Mouse (Mus musculus) CH12.LX (cell line): ENCODE results near the gene Ern1.

Source experiments
- CTCF ChIP-seq, 2 experiments: IDR thresholded peaks in 1 of 2; conservative IDR thresholded peaks in 1 of 2; 2 replicates each; pipeline ENCODE4 v1.5.1; 2011 to 2012; ENCODE audit warnings: low read depth in 2 of 2, low read length in 2 of 2, improper control_type of control experiment in 1 of 2, inconsistent platforms in 1 of 2, mild to moderate bottlenecking in 1 of 2, moderate library complexity in 1 of 2
- EP300 ChIP-seq: IDR thresholded peaks from 2 replicates; pipeline ENCODE4 v1.6.1; 2011; ENCODE audit warnings: low read length, improper control_type of control experiment
- HCFC1 ChIP-seq: IDR thresholded peaks from 2 replicates; pipeline ENCODE4 v1.6.1; 2012; ENCODE audit warnings: low read depth, mild to moderate bottlenecking, inconsistent platforms, low read length, improper control_type of control experiment
- MAFK ChIP-seq: IDR thresholded peaks from 2 replicates; pipeline ENCODE4 v1.6.1; 2011; ENCODE audit warnings: low read length, improper control_type of control experiment; ENCODE audit not compliant: insufficient replicate concordance
- MAZ ChIP-seq: IDR thresholded peaks from 2 replicates; pipeline ENCODE4 v1.6.1; 2012; ENCODE audit warnings: low read depth, mild to moderate bottlenecking, inconsistent platforms, low read length, improper control_type of control experiment, moderate library complexity
- MEF2A ChIP-seq: IDR thresholded peaks from 2 replicates; pipeline ENCODE4 v1.6.1; 2014; ENCODE audit warnings: low read depth, mild to moderate bottlenecking, inconsistent platforms, low read length, improper control_type of control experiment, borderline replicate concordance
- NELFE ChIP-seq: IDR thresholded peaks from 2 replicates; pipeline ENCODE4 v1.6.1; 2011; ENCODE audit warnings: low read depth, low read length, improper control_type of control experiment
- NRF1 ChIP-seq: IDR thresholded peaks from 2 replicates; pipeline ENCODE4 v1.6.1; 2014; ENCODE audit warnings: low read depth, mild to moderate bottlenecking, inconsistent platforms, low read length, improper control_type of control experiment, moderate library complexity
- POLR2A ChIP-seq: IDR thresholded peaks from 2 replicates; pipeline ENCODE4 v1.6.1; 2011; ENCODE audit warnings: low read depth, mild to moderate bottlenecking, improper control_type of control experiment, low read length
- TBP ChIP-seq: conservative IDR thresholded peaks from 2 replicates; pipeline ENCODE4 v1.6.1; 2011; ENCODE audit warnings: low read depth, low read length, improper control_type of control experiment
- USF1 ChIP-seq: IDR thresholded peaks from 2 replicates; pipeline ENCODE4 v1.6.1; 2014; ENCODE audit warnings: low read depth, mild to moderate bottlenecking, inconsistent platforms, low read length, improper control_type of control experiment
- ZNF384 ChIP-seq: IDR thresholded peaks from 2 replicates; pipeline ENCODE4 v1.6.1; 2012; ENCODE audit warnings: low read depth, low read length, improper control_type of control experiment, inconsistent platforms

DNA sequence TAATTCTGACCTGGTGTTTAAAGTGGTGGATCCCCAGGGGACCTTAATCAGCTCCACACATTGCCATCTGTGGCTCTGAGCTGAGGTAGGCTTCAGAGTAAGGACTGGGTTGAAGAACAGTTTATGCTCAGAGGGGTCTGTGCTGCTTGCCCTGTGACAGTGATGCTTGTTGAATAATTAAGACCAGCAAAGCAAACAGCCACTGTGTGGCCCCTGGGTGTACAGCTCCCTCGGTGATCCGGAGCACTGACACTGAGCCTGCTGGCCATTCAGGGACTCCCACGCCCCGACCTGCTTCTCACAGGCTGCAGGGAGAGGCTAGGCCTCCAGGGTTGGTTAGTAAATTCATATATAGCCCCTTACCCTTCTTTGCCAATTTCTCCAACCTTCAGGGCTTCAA is 31.9 kb upstream of the Ern1 start:
- no peak for TF ChIP-seq NELFE
- TF ChIP-seq HCFC1: no peak
- TF ChIP-seq CTCF (conservative IDR thresholded peaks at IDR 0.05 in 1 of 2, IDR thresholded peaks at IDR 0.05 in 1 of 2; ENCODE audit: low read depth in 2 of 2, low read length in 2 of 2): no peak
- TF ChIP-seq EP300: no peak
- TF ChIP-seq NRF1: no peak
- TF ChIP-seq TBP: no peak
- no peak for TF ChIP-seq POLR2A
- no peak for TF ChIP-seq USF1
- no peak for TF ChIP-seq MAZ
- TF ChIP-seq MAFK: no peak
- TF ChIP-seq ZNF384: no peak
- TF ChIP-seq MEF2A: no peak
